Mouse (Mus musculus) kidney, adult 2 months (tissue): ENCODE results near the gene Madd. TPM values are rescaled to one million over a fixed set of nuclear protein-coding genes. Genes with fewer than 3 reads are reported as not detected.

Experiments used
- DNase-seq: peaks from one replicate; pipeline ENCODE4 v3.0.0; 2021
- H3K27ac ChIP-seq: fragments of 200-500 bp; 2 replicates; pipeline ENCODE4 v1.5.1; 2012; ENCODE audit warnings: low read depth, low read length, control low read depth, inconsistent platforms; ENCODE audit not compliant: insufficient read depth
- H3K27me3 ChIP-seq: fragments of 200-500 bp; replicated peaks from 2 replicates; pipeline ENCODE4 v1.6.1; 2012; ENCODE audit warnings: mild to moderate bottlenecking, moderate library complexity, low read length, inconsistent platforms; ENCODE audit not compliant: control insufficient read depth, insufficient read depth
- H3K36me3 ChIP-seq: fragments of 200-500 bp; 2 replicates; pipeline ENCODE4 v1.6.1; 2012; ENCODE audit warnings: mild to moderate bottlenecking, moderate library complexity, low read length, inconsistent platforms; ENCODE audit not compliant: control insufficient read depth, insufficient read depth
- H3K4me1 ChIP-seq: fragments of 200-500 bp; 2 replicates; pipeline ENCODE4 v1.6.1; 2011; ENCODE audit warnings: low read length; ENCODE audit not compliant: control insufficient read depth, insufficient read depth
- H3K4me3 ChIP-seq: fragments of 200-500 bp; 2 replicates; pipeline ENCODE4 v1.5.1; 2011; ENCODE audit warnings: mild to moderate bottlenecking, low read depth, low read length, control low read depth; ENCODE audit not compliant: insufficient read depth
- CTCF ChIP-seq: fragments of 200-500 bp; conservative IDR thresholded peaks from 2 replicates; pipeline ENCODE4 v1.5.1; 2011; ENCODE audit warnings: low read depth, mild to moderate bottlenecking, control low read depth, low read length, moderate library complexity, mixed read lengths; ENCODE audit not compliant: insufficient read depth, insufficient read length
- POLR2A ChIP-seq: fragments of 200-500 bp; IDR thresholded peaks from one replicate; pipeline ENCODE4 v1.6.1; 2011; ENCODE audit warnings: low read depth, low read length, control low read depth
- WGBS: fragments of 180-500 bp; shearing (Covaris S2); methylation state at CpG from one replicate; pipeline ENCODE4 v1.1.7; 2018; 5-methylcytosine and 5-hydroxymethylcytosine counted together
- polyA plus RNA-seq: library from polyadenylated mRNA; depleted of rRNA; stranded (reverse); fragments of >200 nt; gene quantifications from 2 replicates; pipeline ENCODE4 v1.2.3, GENCODE M21; 2012; rRNA removed

Madd gene
- 12.7 and 14.7 TPM in 2 replicates for polyA plus RNA-seq

DNA sequence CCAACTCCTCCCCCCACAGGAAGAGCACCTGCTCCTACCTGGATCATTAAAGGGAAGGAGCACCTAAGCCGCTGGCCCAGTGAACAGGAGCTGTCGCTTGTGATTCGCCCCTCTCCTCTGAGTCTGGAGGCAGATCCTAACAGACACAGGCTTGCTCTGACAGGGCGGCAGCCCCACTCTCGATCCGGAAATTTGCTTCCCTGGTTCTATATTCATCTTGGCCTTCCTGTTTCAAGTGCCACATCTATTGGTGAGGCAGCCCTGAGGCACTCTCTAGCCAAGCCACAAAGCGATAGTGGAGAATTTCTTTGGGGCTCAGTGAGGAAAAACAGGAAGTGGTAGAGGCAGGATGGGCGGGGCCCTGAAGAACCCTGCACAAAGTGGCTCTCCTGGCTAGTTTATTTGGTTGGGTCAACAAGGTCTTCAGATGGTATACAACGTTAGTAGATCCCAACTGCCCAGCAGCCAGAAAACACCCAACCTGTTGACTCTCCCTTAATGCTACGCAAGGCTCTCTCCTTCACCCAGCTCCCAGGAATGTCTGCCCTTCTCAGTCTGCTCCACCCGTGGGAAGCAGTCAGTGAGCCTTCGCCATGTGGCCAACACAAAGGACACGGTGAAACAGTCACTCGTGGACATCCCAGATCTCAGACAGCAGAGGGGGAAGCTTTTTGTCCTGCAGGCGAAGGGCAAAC, at the start of gene Madd:
Gene Madd, minus strand, starts transcription at position 127 of the 695 bp plus-strand sequence.
- 62% methylated on average over 15 of the region's 15 CpGs for WGBS
- peak; percentile 54 for DNase-seq
- no peaks in the 10 kb centered on the region for H3K27me3 ChIP-seq
- H3K36me3 ChIP-seq, result no peaks in the 10 kb centered on the region
- H3K27ac ChIP-seq, result peak within 1 kb of the TSS; percentile 68
- H3K4me3 ChIP-seq, result peak within 1 kb of the TSS; percentile 52
- peaks cover 4% of the 10 kb centered on the region; the same call in 1 of the 2 replicates for H3K4me1 ChIP-seq
- no peak for TF ChIP-seq POLR2A
- no peak for TF ChIP-seq CTCF

DNA sequence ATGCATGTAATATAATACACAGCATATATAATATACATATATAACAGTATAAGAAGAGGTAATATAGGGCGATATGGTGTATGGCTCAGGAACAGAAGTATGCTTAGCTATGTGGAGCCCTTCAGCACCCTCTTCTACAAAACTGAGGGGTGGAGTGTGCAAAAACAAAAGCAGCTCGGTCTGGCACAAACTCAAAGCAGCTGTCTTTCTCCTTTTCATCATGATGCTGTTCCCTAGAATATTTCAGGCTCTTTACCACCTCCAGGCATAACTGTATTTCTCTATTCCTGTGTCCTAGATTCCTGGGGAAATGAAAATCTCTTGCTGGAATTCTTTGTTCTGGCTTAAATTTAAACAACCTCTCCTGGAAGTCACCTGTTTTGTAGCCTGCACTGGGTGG, 46.1 kb upstream of the Madd start:
- Histone ChIP-seq H3K27ac (no peak overlapping the region), H3K36me3 (no peaks in the 10 kb centered on the region; the same call in 1 of the 2 replicates), H3K27me3 (no peaks in the 10 kb centered on the region), H3K4me3 (no peak overlapping the region), H3K4me1 (no peaks in the 10 kb centered on the region)
- 86% methylated on average over 2 of the region's 2 CpGs for WGBS
- DNase-seq, result no peak
- TF ChIP-seq CTCF (no peak), POLR2A (no peak)

DNA sequence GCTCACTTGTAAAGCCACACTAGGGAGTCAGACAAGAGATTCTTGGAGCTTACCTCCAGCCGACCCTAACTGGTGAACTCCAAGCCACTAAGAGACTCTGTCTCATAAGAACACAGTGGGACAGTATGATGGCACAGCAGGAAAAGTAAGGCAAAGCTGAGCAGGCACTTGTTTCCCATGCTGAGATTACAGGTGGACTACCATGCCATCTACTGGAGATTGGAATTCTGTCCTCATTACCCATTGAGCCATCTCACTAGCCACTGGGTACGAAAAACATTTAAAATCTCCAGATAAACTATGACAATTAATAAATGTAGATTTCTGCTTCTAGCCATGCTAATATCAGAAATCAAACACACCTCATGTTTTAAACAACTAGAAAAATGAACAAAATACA, 40.0 kb upstream of the Madd start:
- Histone ChIP-seq H3K4me3 (no peak overlapping the region), H3K4me1 (no peaks in the 10 kb centered on the region), H3K36me3 (no peaks in the 10 kb centered on the region; the same call in 1 of the 2 replicates), H3K27ac (no peak overlapping the region), H3K27me3 (no peaks in the 10 kb centered on the region)
- DNase-seq, result peak; percentile 27
- WGBS, result 79% methylated on average over 2 of the region's 2 CpGs
- TF ChIP-seq CTCF, result peak; percentile 36
- TF ChIP-seq POLR2A, result no peak

DNA sequence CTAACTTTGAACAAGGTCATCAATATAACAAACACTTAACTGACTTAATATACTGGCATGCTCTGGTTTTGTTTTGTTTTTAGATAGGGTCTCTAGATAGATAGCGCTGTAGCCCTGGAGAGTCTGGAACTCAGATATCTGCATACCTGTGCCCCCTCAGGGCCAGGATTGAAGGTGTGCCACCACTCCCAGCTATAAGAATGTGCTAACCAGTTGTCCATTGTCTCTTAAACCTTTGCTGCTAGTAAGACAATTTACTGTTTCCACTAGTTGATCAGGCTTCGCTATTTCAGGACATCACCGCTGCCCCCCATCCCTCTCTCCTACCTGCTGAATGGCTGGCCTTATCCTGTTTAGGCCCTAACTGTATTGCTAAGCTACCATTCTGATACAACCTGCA, 36.9 kb upstream of the Madd start:
- Histone ChIP-seq H3K4me1 (no peaks in the 10 kb centered on the region), H3K27me3 (no peaks in the 10 kb centered on the region), H3K27ac (no peak overlapping the region), H3K4me3 (no peak overlapping the region), H3K36me3 (no peaks in the 10 kb centered on the region; the same call in 1 of the 2 replicates)
- WGBS, result 96% methylated on average over 3 of the region's 3 CpGs
- TF ChIP-seq CTCF (no peak), POLR2A (no peak)
- no peak for DNase-seq

DNA sequence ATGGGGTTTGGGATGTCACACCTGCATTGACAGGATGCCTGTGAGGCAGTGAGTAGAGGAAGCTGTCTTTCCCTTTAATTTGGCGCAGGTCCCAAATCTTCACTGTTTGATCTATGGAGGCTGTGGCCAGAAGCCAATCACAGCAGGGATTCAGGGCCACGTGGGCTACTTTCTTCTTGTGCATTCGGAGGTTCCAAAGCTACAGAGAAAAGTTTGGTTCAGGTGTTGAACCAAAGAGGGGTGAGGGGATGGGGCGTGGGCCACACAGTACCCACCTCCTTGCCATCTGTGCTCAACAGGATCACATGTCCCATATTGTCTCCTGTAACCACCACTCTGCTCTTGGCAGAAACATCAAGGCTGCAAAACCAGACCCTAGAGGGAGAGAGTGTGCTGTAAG, 33.4 kb upstream of the Madd start:
- H3K4me3 ChIP-seq, result no peak overlapping the region
- TF ChIP-seq CTCF, result no peak
- H3K36me3 ChIP-seq, result peaks cover 1% of the 10 kb centered on the region
- WGBS, result 56% methylated on average over 4 of the region's 4 CpGs
- H3K4me1 ChIP-seq, result no peaks in the 10 kb centered on the region
- no peak overlapping the region for H3K27ac ChIP-seq
- no peaks in the 10 kb centered on the region for H3K27me3 ChIP-seq
- no peak for DNase-seq

DNA sequence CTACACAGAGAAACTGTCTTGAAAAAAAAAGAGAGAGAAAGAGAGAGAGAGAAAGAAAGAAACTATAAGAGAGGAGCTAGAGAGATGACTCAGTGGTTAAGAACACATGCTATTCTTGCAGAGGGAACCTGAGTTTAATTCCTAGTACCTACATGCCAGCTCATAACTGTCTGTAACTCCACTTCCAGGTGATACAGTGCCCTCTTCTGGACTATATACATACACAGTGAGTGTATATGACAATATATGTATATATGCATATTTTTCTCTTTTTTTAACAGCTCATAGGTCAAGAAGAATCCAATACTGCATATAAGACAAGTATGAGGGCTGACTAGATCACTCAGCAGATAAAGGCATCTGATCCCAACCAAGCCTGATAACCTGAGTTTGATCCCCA, 29.7 kb upstream of the Madd start:
- DNase-seq, result no peak
- no peaks in the 10 kb centered on the region for H3K27me3 ChIP-seq
- TF ChIP-seq CTCF, result no peak
- TF ChIP-seq POLR2A, result no peak
- H3K4me1 ChIP-seq, result no peaks in the 10 kb centered on the region
- H3K27ac ChIP-seq, result no peak overlapping the region
- H3K36me3 ChIP-seq, result peaks cover 15% of the 10 kb centered on the region
- H3K4me3 ChIP-seq, result no peak overlapping the region

DNA sequence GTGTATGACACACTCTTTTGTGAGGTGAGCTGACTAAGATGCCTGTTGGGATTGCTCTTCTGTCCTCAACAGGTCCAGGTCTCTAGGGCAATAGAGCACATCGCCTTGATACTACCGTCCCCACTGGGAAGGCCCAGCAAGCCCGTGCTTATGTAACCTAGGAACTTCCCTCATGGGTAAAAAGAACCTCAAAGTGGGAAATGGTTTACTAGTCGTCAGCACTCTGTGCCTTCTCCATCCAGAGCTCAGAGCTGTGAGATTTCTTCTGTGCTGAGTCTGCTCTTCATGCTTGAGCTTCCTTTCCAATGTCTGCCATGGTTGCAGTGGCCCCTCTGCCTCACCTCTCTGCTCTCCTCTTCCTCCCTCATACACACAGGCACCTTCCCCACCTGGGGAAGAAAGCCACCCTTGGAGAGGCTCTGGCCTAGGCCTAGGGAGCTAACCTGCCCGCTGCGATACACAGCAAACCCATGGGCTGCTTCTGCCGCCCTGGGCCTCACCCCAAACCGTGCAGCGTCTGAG, 22.7 kb upstream of the Madd start:
- H3K27ac ChIP-seq, result no peak overlapping the region
- no peak for DNase-seq
- peaks cover 19% of the 10 kb centered on the region for H3K36me3 ChIP-seq
- TF ChIP-seq POLR2A (no peak), CTCF (no peak)
- H3K4me1 ChIP-seq, result peaks cover 6% of the 10 kb centered on the region; the same call in 1 of the 2 replicates
- 90% methylated on average over 9 of the region's 9 CpGs for WGBS
- H3K4me3 ChIP-seq, result no peak overlapping the region
- H3K27me3 ChIP-seq, result no peaks in the 10 kb centered on the region
